Mouse (Mus musculus): ENCODE data around the gene Sgo2a.
"Not testable (repeated sequence)": the region's sequence is repeated elsewhere in the genome, so short reads cannot be mapped to it uniquely, and the experiment has no call there.

Sgo2a gene

GRCm38 (mm10) chr1:58031160-58031769 lies 35.5 kb downstream of the Sgo2a start:
- peak; percentile 32 for DNase-seq

DNA sequence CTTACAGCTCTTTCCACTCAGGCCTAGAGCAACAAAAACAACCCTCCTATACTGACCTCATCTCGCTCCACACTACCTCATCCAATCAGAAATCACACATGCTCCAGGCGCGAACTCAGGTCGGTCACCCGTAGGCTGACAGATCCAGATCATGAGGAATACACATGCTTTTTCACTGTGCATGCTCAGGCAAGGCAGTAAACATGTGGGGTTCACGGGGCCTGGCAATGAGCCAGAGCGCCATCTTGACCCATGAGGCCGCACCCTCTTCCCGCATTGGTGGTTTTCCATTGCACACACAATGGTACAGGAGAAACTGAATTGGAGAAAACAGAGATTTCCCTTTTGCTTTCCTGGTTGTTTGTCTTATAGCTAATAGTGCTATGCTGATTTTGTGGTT lies 41.5 kb downstream of the Sgo2a start:
- not testable (repeated sequence) for DNase-seq

DNA sequence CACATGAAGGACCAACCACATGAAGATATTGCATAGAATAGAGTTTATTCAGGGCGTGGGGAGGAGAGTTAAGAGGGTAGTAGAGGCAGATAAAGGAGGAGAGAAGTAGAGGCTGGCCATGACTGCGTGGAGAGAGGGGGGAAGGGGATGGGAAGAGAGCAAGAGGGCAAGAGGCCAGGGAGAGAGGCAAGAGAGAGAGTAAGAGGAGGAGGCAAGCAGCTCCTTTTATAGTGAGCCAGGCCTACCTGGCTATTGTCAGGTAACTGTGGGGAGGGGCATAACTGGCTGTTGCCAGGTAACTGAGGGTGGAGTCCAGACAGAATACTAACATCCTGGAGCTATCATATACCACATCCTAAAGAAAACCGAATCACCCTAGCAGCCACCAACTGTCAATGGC lies 49.3 kb downstream of the Sgo2a start:
- DNase-seq, result no peak

DNA sequence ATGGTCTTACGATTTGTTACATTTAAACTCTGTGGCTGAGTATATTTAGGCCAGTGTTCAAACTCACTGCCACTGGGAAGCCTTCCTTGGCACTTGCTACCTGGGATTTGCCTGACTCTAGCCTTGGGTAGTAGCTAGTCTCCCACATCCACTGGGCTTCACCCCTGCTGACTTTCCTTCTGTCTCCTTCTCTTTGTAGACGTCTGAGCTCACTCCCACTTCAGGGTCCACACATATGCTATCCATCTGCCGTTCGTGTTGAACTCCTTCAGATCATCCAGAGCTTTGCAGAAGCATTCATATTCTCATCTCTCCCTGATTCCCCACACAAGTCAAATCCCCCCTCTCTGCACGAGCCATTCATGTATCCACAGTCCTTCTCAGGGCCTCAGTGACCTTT lies 49.8 kb downstream of the Sgo2a start:
- no peak for DNase-seq

DNA sequence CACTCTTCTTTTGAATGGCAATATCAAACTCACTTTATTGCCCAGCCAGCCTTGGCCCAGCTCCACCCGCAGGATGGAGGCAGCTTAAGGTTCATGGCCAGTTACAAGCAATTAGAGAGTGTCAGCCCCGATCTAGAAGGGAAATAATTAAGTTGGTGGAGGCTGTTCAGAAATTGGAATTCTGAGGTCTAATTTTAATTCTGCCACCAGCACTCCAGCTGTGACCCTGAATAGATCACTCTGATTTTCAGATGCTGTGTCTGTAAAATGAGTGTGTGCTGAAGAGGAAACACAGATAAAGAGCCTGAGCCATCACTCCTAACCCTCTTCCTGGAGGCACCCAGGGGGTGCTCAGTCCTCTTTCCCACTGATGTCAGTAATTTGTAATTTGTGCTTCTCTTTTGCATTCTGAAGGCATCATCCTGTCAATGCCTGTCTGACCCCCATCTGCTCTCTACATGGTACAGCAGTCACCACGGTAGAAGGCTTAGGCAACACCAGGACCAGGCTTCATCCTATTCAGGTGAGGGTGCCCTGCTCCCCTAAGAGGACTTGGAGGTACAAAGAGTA lies 51.0 kb downstream of the Sgo2a start:
- DNase-seq, result no peak

DNA sequence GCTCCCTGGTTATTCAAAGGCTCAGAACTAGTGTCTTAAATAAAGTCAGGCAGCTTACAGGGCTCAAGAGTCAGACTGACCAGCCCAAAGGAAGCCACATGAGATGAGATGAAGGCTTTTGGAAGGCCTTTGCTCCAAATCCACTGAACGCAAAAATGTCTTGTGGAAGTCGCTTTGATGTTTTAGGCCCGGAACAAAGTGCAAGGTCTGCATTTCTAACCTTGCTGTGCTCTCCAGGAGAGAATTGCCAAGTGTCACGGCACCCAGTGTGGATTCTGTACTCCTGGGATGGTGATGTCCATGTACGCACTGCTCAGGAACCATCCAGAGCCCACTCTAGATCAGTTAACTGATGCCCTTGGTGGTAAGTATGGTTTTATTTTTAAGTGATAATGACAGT lies 53.4 kb downstream of the Sgo2a start:
- peak; percentile 19 for DNase-seq

- no peak for DNase-seq
These were observed 59.8 kb downstream of the Sgo2a start for GRCm38 (mm10) chr1:58055598-58055997.

DNA sequence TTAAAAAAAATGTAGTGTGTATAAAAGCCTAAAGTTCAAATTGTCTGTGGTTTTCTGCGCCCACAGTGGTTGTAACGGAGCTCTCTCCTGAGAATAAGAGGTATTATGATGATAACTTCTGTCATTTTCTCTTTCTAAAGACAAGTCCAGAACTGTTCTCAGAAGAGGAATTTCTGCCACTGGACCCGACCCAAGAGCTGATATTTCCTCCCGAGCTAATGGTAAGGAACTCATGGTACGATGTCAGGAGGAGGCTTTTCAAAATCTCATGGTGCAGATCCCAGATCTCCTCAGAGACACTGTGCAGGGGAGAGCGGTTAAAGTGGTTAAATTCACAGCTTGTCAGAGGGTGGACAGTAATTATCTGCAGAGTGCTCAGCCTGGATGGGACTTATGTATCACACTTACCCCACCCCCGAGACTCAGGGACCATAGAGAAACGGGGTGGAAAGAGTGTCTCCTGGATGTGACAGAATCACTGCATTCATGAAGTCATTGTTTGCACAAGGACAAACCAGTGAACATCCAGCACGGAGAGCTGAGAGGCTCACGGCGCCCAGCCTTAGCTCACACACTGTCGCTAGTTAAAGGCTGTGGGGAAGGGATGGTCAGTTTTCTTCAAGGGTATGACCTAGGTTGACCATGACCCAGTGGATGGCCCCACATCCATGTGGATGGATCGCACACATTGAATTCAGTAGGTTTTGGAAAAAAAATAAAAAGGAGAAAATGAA lies 60.5 kb downstream of the Sgo2a start:
- no peak for DNase-seq

GRCm38 (mm10) chr1:58056939-58057338 lies 61.2 kb downstream of the Sgo2a start:
- DNase-seq, result no peak

GRCm38 (mm10) chr1:58058846-58059245 lies 63.1 kb downstream of the Sgo2a start:
- no peak for DNase-seq

GRCm38 (mm10) chr1:58062131-58062530 lies 66.4 kb downstream of the Sgo2a start:
- DNase-seq, result no peak

GRCm38 (mm10) chr1:58065151-58065550 lies 69.4 kb downstream of the Sgo2a start:
- peak; percentile 51 for DNase-seq

GRCm38 (mm10) chr1:58065606-58066005 lies 69.8 kb downstream of the Sgo2a start:
- no peak for DNase-seq

GRCm38 (mm10) chr1:58069181-58069580 lies 73.4 kb downstream of the Sgo2a start:
- no peak for DNase-seq

GRCm38 (mm10) chr1:58070091-58070490 lies 74.3 kb downstream of the Sgo2a start:
- no peak for DNase-seq

GRCm38 (mm10) chr1:58071006-58071405 lies 75.2 kb downstream of the Sgo2a start:
- DNase-seq, result no peak

DNA sequence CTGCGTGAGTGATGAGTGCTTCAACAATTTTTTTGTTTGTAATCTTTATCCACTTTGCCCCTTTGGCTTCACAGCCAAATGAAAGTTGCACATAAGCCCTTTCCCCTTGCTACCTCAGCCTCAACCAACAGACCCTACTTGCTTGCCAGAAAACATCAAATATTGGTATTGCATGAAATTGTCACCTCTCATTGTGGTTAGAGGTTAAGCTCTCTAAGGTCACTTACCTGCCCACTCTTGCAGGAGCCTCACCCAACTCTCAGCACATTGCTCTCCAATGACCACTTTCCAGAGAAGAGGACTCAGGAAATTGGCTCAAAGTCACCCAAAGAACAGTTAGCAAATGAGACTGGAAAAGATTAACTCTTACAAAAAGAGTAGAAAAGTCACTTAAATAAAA lies 75.7 kb downstream of the Sgo2a start:
- no peak for DNase-seq

DNA sequence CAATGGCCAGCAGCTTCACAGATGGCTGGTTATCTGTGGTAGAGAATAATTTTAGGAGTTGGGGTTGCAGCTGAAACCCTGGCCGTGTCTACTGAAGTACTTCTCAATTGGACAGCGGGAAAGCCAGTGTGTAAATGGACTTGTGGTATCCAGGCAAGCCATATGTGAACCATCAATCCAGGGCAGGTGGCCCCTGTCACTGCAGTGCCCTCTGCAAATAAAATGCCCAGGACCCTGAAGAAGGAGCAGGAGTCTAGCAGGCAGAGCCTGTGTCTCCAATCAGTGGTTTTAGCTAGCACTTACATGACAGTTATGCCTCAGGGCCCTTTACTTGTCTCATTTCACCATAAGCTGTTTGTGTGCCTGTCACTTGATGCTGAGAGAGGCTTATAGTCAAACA lies 76.6 kb downstream of the Sgo2a start:
- DNase-seq, result no peak

DNA sequence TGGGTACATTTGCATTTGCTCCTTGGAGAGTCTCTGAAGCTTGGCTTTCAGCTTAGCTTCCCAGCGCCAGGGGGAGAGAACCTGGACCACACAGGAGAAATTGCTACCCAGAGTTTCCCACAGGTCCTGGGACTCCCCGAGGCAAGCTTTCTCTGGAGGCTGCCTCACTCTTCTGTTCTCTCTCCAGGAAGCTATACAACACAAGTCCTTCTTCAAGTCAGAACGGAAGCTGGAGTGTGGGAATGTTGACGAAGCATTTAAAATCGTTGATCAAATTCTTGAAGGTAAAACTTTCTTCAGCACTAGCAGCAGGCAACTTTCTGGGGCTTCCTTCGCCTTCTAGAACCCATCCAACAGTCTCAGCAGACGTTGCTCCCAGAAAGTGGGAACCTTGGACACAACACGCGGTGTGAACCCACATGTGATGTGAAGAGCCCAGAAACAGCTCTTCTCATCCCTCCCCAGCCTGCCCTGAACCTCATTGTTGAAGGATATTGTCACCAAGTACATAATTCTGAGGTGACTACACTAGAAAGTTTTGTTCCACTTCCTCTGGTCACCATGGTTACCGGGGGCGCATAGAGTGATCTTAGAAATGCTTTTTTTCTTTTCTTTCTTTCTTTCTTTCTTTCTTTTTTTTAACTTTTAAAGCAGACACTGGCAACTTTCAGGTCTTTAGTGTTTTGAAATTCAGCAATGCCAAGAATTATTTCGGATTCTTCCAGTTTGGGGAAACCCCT lies 77.4 kb downstream of the Sgo2a start:
- no peak for DNase-seq

DNA sequence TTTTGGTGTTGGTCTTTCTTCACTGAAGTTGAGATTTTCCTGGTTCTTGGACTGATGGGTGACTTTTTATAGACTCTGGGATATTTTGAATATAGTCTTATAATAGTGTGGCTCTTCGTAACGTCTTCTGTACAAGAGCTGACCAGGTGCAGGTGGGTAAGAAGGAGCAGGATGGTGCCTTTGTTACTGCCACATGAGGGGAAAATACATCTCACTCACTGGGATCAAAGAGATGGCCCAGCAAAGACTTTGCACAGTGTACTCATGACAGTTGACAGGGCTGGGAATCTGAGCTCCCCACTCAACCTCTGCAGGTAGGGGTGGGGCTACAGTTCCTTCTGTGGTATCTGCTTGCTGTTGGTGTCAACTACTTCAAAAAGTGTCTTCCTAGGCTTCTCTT lies 78.5 kb downstream of the Sgo2a start:
- no peak for DNase-seq

Data from kidney, adult 11 months (tissue).